Mouse (Mus musculus): Measurements from ENCODE around the gene Casq2. TPM values are rescaled to one million over a fixed set of nuclear protein-coding genes. Genes with fewer than 3 reads are reported as not detected.

The Casq2 gene
- polyA plus RNA-seq, 1 experiment from 2014 or later, result 2.0 TPM

- peak; percentile 45 for ATAC-seq (ENCODE audit: low read depth)
- WGBS (ENCODE audit: insufficient replicate concordance), result 12% methylated on average over 3 of the region's 3 CpGs
These were observed 4.4 kb upstream of the Casq2 start for GRCm38 (mm10) chr3:102081862-102082261.

DNA sequence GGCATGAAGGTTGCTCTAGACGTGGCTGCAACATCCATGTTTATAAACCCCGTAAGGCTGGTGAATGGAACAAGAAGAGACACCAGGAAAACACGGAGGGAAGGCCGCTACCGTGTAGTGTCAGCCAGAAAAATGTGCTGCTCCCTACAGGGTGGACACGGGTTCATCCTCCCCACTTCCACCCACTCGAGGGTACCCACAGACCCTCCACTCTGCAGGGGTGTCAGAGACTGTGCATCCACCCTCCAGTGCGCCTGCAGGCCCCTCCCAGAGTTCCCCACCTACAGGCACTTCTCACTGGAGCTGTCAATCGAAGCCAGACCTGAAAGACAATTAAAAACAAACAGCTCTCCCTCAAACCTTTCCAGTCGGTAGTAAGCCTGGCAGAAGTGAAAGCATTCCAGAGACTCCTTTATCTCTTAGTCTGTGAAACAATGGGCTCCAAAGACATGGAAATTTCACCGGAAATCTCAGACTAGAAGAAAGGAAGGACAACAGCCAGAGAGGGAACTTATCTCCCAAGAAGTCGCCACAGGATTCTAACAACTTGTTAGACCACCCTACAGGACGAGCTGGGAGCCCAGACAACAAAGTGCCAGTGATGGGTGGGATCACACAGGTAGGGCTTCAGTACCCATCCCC lies 2.5 kb upstream of the Casq2 start:
- Histone ChIP-seq H3K27me3 (peaks cover 13% of the 10 kb centered on the region), H3K4me1 (replicated peaks) (0 out of 2 replicates have a peak, but pooled peaks cover 6% of the 10 kb centered on the region), H3K9me3 (replicated peaks) (no peaks in the 10 kb centered on the region), H3K9ac (no peak overlapping the region), H3K36me3 (no peaks in the 10 kb centered on the region), H3K4me2 (no peak overlapping the region), H3K4me3 (replicated peaks) (no peak overlapping the region), H3K27ac (no peak overlapping the region)
- 36% methylated on average over 13 of the region's 13 CpGs for WGBS (ENCODE audit: insufficient replicate concordance)
- DNase-seq, result no peak
- ATAC-seq (ENCODE audit: low read depth), result no peak

More at GRCm38 (mm10) chr3:102081862-102082261, 4.4 kb upstream of the Casq2 start:
- H3K9me3 ChIP-seq (replicated peaks), result no peaks in the 10 kb centered on the region; the same call in 1 of the 2 replicates
- no peak overlapping the region for H3K27ac ChIP-seq
- H3K4me1 ChIP-seq (replicated peaks), result 0 out of 2 replicates have a peak, but pooled peaks cover 6% of the 10 kb centered on the region
- H3K9ac ChIP-seq, result no peak overlapping the region
- H3K36me3 ChIP-seq, result no peaks in the 10 kb centered on the region
- H3K4me2 ChIP-seq, result no peak overlapping the region
- peak; percentile 30 for DNase-seq
- H3K27me3 ChIP-seq, result peaks cover 11% of the 10 kb centered on the region
- no peak overlapping the region for H3K4me3 ChIP-seq (replicated peaks)

- Histone ChIP-seq H3K4me1 (replicated peaks) (0 out of 2 replicates have a peak, but pooled peaks cover 6% of the 10 kb centered on the region), H3K36me3 (no peaks in the 10 kb centered on the region), H3K27ac (no peak overlapping the region), H3K4me3 (replicated peaks) (no peak overlapping the region), H3K9me3 (replicated peaks) (no peaks in the 10 kb centered on the region), H3K9ac (no peak overlapping the region), H3K4me2 (no peak overlapping the region), H3K27me3 (peaks cover 13% of the 10 kb centered on the region)
- DNase-seq (no peak), ATAC-seq (ENCODE audit: low read depth) (no peak)
- WGBS (ENCODE audit: insufficient replicate concordance), result 56% methylated on average over 13 of the region's 13 CpGs
These were observed 1.3 kb upstream of the Casq2 start for GRCm38 (mm10) chr3:102084833-102085491.

DNA sequence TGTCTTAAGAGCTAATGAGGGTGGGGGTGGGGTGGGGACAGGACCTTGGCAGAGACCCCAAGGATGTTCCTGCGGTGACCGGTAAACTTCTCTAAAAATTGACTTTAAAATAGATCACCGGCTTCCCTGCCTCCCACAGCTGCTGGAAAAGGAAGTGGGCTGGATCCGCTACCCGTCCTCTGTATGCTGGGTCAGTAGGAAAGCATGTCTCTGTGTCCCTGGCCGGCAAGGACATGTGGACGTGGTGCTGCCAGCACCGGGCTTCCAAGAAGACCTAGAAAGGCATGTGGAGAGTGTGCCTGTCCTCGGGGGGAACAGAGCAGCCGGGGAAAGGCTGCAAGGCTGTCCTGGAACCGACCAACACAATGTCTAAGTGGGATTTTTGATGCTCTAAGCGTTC lies 496 bp upstream of the Casq2 start:
- H3K4me1 ChIP-seq (replicated peaks), result 0 out of 2 replicates have a peak, but pooled peaks cover 6% of the 10 kb centered on the region
- ATAC-seq (ENCODE audit: low read depth), result no peak
- no peak for DNase-seq
- H3K4me3 ChIP-seq (replicated peaks), result no peak overlapping the region
- H3K9me3 ChIP-seq (replicated peaks), result no peaks in the 10 kb centered on the region
- 13% methylated on average over 12 of the region's 12 CpGs for WGBS (ENCODE audit: insufficient replicate concordance)
- peaks cover 13% of the 10 kb centered on the region for H3K27me3 ChIP-seq
- H3K4me2 ChIP-seq, result no peak overlapping the region
- no peaks in the 10 kb centered on the region for H3K36me3 ChIP-seq
- no peak overlapping the region for H3K27ac ChIP-seq
- H3K9ac ChIP-seq, result no peak overlapping the region

GRCm38 (mm10) chr3:102094841-102095240 lies 8.6 kb downstream of the Casq2 start:
- Histone ChIP-seq H3K36me3 (no peaks in the 10 kb centered on the region), H3K4me1 (replicated peaks) (no peaks in the 10 kb centered on the region), H3K27me3 (no peaks in the 10 kb centered on the region), H3K9ac (no peak overlapping the region), H3K4me3 (replicated peaks) (no peak overlapping the region), H3K9me3 (replicated peaks) (no peaks in the 10 kb centered on the region), H3K4me2 (no peak overlapping the region), H3K27ac (no peak overlapping the region)
- WGBS (ENCODE audit: insufficient replicate concordance), result 70% methylated on average over 3 of the region's 3 CpGs
- ATAC-seq (ENCODE audit: low read depth) (no peak), DNase-seq (no peak)

- no peak for DNase-seq
- no peak overlapping the region for H3K27ac ChIP-seq
- H3K4me2 ChIP-seq, result no peak overlapping the region
These were observed 9.2 kb downstream of the Casq2 start for GRCm38 (mm10) chr3:102095412-102095811.

GRCm38 (mm10) chr3:102096366-102096765 lies 10.2 kb downstream of the Casq2 start:
- ATAC-seq (ENCODE audit: low read depth) (no peak), DNase-seq (no peak)
- Histone ChIP-seq H3K4me1 (replicated peaks) (no peaks in the 10 kb centered on the region), H3K27me3 (no peaks in the 10 kb centered on the region), H3K4me2 (no peak overlapping the region), H3K36me3 (no peaks in the 10 kb centered on the region), H3K27ac (no peak overlapping the region), H3K9me3 (replicated peaks) (no peaks in the 10 kb centered on the region), H3K4me3 (replicated peaks) (no peak overlapping the region), H3K9ac (no peak overlapping the region)
- 81% methylated on average over 8 of the region's 8 CpGs for WGBS (ENCODE audit: insufficient replicate concordance)

More at GRCm38 (mm10) chr3:102095412-102095811, 9.2 kb downstream of the Casq2 start:
- no peak for ATAC-seq (ENCODE audit: low read depth)
- no peaks in the 10 kb centered on the region for H3K36me3 ChIP-seq
- no peak overlapping the region for H3K9ac ChIP-seq
- H3K4me3 ChIP-seq (replicated peaks), result no peak overlapping the region
- no peaks in the 10 kb centered on the region for H3K27me3 ChIP-seq
- H3K9me3 ChIP-seq (replicated peaks), result no peaks in the 10 kb centered on the region
- H3K4me1 ChIP-seq (replicated peaks), result no peaks in the 10 kb centered on the region
- WGBS (ENCODE audit: insufficient replicate concordance), result 62% methylated on average over 5 of the region's 5 CpGs

DNA sequence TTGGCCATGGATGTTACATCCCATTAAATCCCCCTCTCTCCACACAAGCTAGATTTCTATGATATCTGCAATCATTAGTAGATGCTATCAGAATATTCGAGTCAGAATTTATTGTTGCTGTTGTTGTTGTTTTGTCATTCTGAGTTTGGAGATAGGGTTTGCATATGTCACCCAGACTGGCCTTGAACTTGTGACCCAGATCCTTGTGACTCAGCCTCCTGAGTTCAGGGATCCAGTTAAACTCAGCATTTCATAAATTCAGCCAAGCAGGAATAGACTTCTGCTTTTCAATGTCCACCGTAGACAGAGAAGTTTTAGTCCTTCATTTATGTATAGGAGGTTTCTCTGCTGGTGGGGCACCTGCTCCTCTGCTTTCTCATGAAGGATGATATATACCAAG lies 10.8 kb downstream of the Casq2 start:
- Histone ChIP-seq H3K36me3 (no peaks in the 10 kb centered on the region), H3K4me2 (no peak overlapping the region), H3K9ac (no peak overlapping the region), H3K4me1 (replicated peaks) (no peaks in the 10 kb centered on the region), H3K27me3 (no peaks in the 10 kb centered on the region), H3K9me3 (replicated peaks) (no peaks in the 10 kb centered on the region), H3K27ac (no peak overlapping the region), H3K4me3 (replicated peaks) (no peak overlapping the region)
- ATAC-seq (ENCODE audit: low read depth), result no peak
- 46% methylated on average over 2 of the region's 2 CpGs for WGBS (ENCODE audit: insufficient replicate concordance)
- no peak for DNase-seq

DNA sequence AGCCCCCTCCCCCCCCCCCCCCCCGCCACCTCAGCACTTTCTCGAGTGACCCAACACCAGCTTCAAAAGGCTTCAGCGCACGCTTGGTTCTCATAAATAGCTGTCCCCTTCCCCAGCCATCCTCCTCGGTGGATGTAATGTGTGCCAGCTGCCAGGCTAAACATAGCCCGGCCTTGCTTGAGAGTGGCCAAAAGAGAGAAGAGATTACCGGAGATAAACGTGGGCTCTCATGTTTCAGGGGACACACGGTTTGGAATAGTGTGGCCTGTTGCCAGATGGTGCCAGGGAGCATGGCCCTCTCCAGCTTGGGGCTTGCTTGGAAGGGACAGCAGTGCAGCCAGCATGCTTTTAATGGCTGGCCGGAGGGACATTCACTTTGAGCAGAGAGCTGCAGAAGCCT lies 13.0 kb downstream of the Casq2 start:
- DNase-seq (no peak), ATAC-seq (ENCODE audit: low read depth) (no peak)
- Histone ChIP-seq H3K36me3 (no peaks in the 10 kb centered on the region), H3K4me1 (replicated peaks) (no peaks in the 10 kb centered on the region), H3K4me3 (replicated peaks) (no peak overlapping the region), H3K9me3 (replicated peaks) (no peaks in the 10 kb centered on the region), H3K9ac (no peak overlapping the region), H3K4me2 (no peak overlapping the region), H3K27me3 (no peaks in the 10 kb centered on the region), H3K27ac (no peak overlapping the region)
- 58% methylated on average over 10 of the region's 10 CpGs for WGBS (ENCODE audit: insufficient replicate concordance)

DNA sequence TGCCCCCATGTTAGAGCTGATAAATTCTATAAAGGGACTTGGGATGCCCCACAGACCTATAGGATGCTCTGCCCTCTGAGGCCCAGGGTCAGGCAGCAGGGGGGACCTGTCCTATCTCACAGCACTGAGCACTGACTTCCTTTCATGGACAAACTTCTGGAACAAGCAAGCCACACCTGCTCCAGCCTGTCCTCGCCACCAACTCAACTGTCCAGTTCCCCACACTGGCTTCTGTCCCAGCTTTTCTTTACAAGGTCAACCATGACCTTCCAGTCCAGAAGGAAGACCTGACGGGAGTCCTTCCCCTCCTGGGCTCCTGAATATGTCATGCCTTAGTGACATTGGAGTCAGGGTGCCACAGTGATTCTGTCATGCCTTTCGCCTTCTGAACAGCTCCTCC lies 13.6 kb downstream of the Casq2 start:
- DNase-seq (no peak), ATAC-seq (ENCODE audit: low read depth) (no peak)
- Histone ChIP-seq H3K9me3 (replicated peaks) (no peaks in the 10 kb centered on the region), H3K9ac (no peak overlapping the region), H3K36me3 (no peaks in the 10 kb centered on the region), H3K4me1 (replicated peaks) (no peaks in the 10 kb centered on the region), H3K27me3 (no peaks in the 10 kb centered on the region), H3K27ac (no peak overlapping the region), H3K4me2 (no peak overlapping the region), H3K4me3 (replicated peaks) (no peak overlapping the region)
- 69% methylated on average over 3 of the region's 3 CpGs for WGBS (ENCODE audit: insufficient replicate concordance)

GRCm38 (mm10) chr3:102101445-102101844 lies 15.2 kb downstream of the Casq2 start:
- Histone ChIP-seq H3K4me1 (replicated peaks) (no peaks in the 10 kb centered on the region), H3K27me3 (no peaks in the 10 kb centered on the region), H3K36me3 (no peaks in the 10 kb centered on the region), H3K4me2 (no peak overlapping the region), H3K27ac (no peak overlapping the region), H3K9ac (no peak overlapping the region), H3K9me3 (replicated peaks) (no peaks in the 10 kb centered on the region), H3K4me3 (replicated peaks) (no peak overlapping the region)
- 57% methylated on average over 4 of the region's 4 CpGs for WGBS (ENCODE audit: insufficient replicate concordance)
- no peak for ATAC-seq (ENCODE audit: low read depth)
- DNase-seq, result no peak

Measured in liver, embryonic 13.5 days (tissue).